Mouse (Mus musculus) liver, embryonic 12.5 days (tissue): Measurements from ENCODE around the gene Dhx34. TPM values are rescaled to one million over a fixed set of nuclear protein-coding genes. Genes with fewer than 3 reads are reported as not detected.

Experiments
- ATAC-seq: fragments of 200-750 bp; cut with Nextera tagmentation; 2 replicates; pipeline ENCODE4 v1.8.0; 2017; ENCODE audit warnings: moderate number of reproducible peaks, mild to moderate bottlenecking, moderate library complexity
- H3K27ac ChIP-seq: fragments of 300-500 bp; sonication (generic); 2 replicates; pipeline ENCODE4 v1.5.1; 2016; ENCODE audit warnings: mild to moderate bottlenecking
- H3K27me3 ChIP-seq: fragments of 300-500 bp; sonication (generic); replicated peaks from 2 replicates; pipeline ENCODE4 v1.6.1; 2016; ENCODE audit warnings: mild to moderate bottlenecking, moderate library complexity
- H3K36me3 ChIP-seq: fragments of 300-500 bp; sonication (generic); 2 replicates; pipeline ENCODE4 v1.6.1; 2016; ENCODE audit warnings: mild to moderate bottlenecking, moderate library complexity
- H3K4me1 ChIP-seq: fragments of 300-500 bp; sonication (generic); 2 replicates; pipeline ENCODE4 v1.6.1; 2016
- H3K4me2 ChIP-seq: fragments of 300-500 bp; sonication (generic); 2 replicates; pipeline ENCODE4 v1.6.1; 2016; ENCODE audit warnings: mild to moderate bottlenecking, moderate library complexity
- H3K4me3 ChIP-seq: fragments of 300-500 bp; sonication (generic); 2 replicates; pipeline ENCODE4 v1.5.1; 2016; ENCODE audit warnings: mild to moderate bottlenecking, moderate library complexity
- H3K9ac ChIP-seq: fragments of 300-500 bp; sonication (generic); 2 replicates; pipeline ENCODE4 v1.6.1; 2016; ENCODE audit warnings: mild to moderate bottlenecking, moderate library complexity
- H3K9me3 ChIP-seq: fragments of 300-500 bp; sonication (generic); replicated peaks from 2 replicates; pipeline ENCODE4 v1.6.1; 2016; ENCODE audit warnings: mild to moderate bottlenecking, moderate library complexity
- WGBS: fragments of 180-500 bp; shearing (Covaris S2); methylation state at CpG from one replicate; pipeline ENCODE4 v1.1.7; 2016; ENCODE audit not compliant: insufficient replicate concordance; 5-methylcytosine and 5-hydroxymethylcytosine counted together
- polyA plus RNA-seq: library from polyadenylated mRNA; unstranded; fragments of >200 nt; fragmentation: Nextera tagmentation; extraction: Ambion mirVana; gene quantifications from 2 replicates; pipeline ENCODE4 v1.2.1, GENCODE M21; 2016

Dhx34 gene
- polyA plus RNA-seq, 1 experiment from 2014 or later, result 9.5 TPM

- Histone ChIP-seq H3K9me3 (no peaks in the 10 kb centered on the region), H3K27me3 (no peaks in the 10 kb centered on the region), H3K9ac (no peak overlapping the region), H3K4me3 (no peak overlapping the region), H3K36me3 (peaks cover 87% of the 10 kb centered on the region), H3K27ac (no peak overlapping the region), H3K4me2 (no peak overlapping the region), H3K4me1 (no peaks in the 10 kb centered on the region; the same call in 1 of the 2 replicates)
- 83% methylated on average over 21 of the region's 21 CpGs for WGBS
- no peak for ATAC-seq
Measured at GRCm38 (mm10) chr7:16208781-16209665, 12.8 kb downstream of the Dhx34 start.

GRCm38 (mm10) chr7:16207496-16207895 lies 14.3 kb downstream of the Dhx34 start:
- ATAC-seq, result no peak; the same call in 1 of the 2 replicates
- H3K4me1 ChIP-seq, result no peaks in the 10 kb centered on the region
- H3K4me2 ChIP-seq, result no peak overlapping the region
- no peaks in the 10 kb centered on the region for H3K9me3 ChIP-seq
- peaks cover 87% of the 10 kb centered on the region for H3K36me3 ChIP-seq
- no peak overlapping the region for H3K9ac ChIP-seq
- no peak overlapping the region for H3K4me3 ChIP-seq
- no peaks in the 10 kb centered on the region for H3K27me3 ChIP-seq
- no peak overlapping the region for H3K27ac ChIP-seq
- WGBS, result 74% methylated on average over 10 of the region's 10 CpGs

- Histone ChIP-seq H3K9me3 (no peaks in the 10 kb centered on the region), H3K4me1 (no peaks in the 10 kb centered on the region), H3K27me3 (no peaks in the 10 kb centered on the region), H3K9ac (no peak overlapping the region), H3K4me2 (no peak overlapping the region), H3K27ac (no peak overlapping the region), H3K4me3 (no peak overlapping the region), H3K36me3 (peaks cover 89% of the 10 kb centered on the region)
- WGBS, result 74% methylated on average over 7 of the region's 7 CpGs
- no peak for ATAC-seq
Measured at GRCm38 (mm10) chr7:16207076-16207475, 14.8 kb downstream of the Dhx34 start.

- 54% methylated on average over 9 of the region's 9 CpGs for WGBS
- Histone ChIP-seq H3K4me1 (no peaks in the 10 kb centered on the region), H3K27ac (no peak overlapping the region), H3K4me3 (no peak overlapping the region), H3K27me3 (no peaks in the 10 kb centered on the region), H3K9me3 (no peaks in the 10 kb centered on the region), H3K4me2 (no peak overlapping the region), H3K9ac (no peak overlapping the region), H3K36me3 (peaks cover 89% of the 10 kb centered on the region)
- ATAC-seq, result no peak
Measured at GRCm38 (mm10) chr7:16204791-16205190, 17.0 kb downstream of the Dhx34 start.

GRCm38 (mm10) chr7:16203505-16203903 lies 18.3 kb downstream of the Dhx34 start:
- Histone ChIP-seq H3K4me3 (no peak overlapping the region), H3K36me3 (peaks cover 90% of the 10 kb centered on the region), H3K4me2 (no peak overlapping the region), H3K27me3 (no peaks in the 10 kb centered on the region), H3K9ac (no peak overlapping the region), H3K27ac (no peak overlapping the region), H3K9me3 (no peaks in the 10 kb centered on the region), H3K4me1 (no peaks in the 10 kb centered on the region)
- WGBS, result 87% methylated on average over 13 of the region's 13 CpGs
- no peak for ATAC-seq

GRCm38 (mm10) chr7:16202756-16203504 lies 18.9 kb downstream of the Dhx34 start:
- ATAC-seq, result no peak
- WGBS, result 79% methylated on average over 15 of the region's 15 CpGs
- no peak overlapping the region for H3K27ac ChIP-seq
- H3K4me2 ChIP-seq, result no peak overlapping the region
- H3K36me3 ChIP-seq, result peaks cover 94% of the 10 kb centered on the region
- H3K9me3 ChIP-seq, result no peaks in the 10 kb centered on the region
- no peak overlapping the region for H3K4me3 ChIP-seq
- H3K9ac ChIP-seq, result no peak overlapping the region
- H3K4me1 ChIP-seq, result no peaks in the 10 kb centered on the region
- no peaks in the 10 kb centered on the region for H3K27me3 ChIP-seq

- H3K4me3 ChIP-seq, result no peak overlapping the region
- H3K27ac ChIP-seq, result no peak overlapping the region
- peaks cover 93% of the 10 kb centered on the region for H3K36me3 ChIP-seq
- no peaks in the 10 kb centered on the region for H3K27me3 ChIP-seq
- H3K9me3 ChIP-seq, result no peaks in the 10 kb centered on the region
- no peak overlapping the region for H3K9ac ChIP-seq
- H3K4me1 ChIP-seq, result no peaks in the 10 kb centered on the region
- 26% methylated on average over 6 of the region's 6 CpGs for WGBS
- H3K4me2 ChIP-seq, result no peak overlapping the region
- ATAC-seq, result no peak
Measured at GRCm38 (mm10) chr7:16201136-16201535, 20.7 kb downstream of the Dhx34 start.

GRCm38 (mm10) chr7:16198540-16198939 lies 23.3 kb downstream of the Dhx34 start:
- ATAC-seq, result no peak
- H3K36me3 ChIP-seq, result peaks cover 67% of the 10 kb centered on the region
- no peak overlapping the region for H3K4me3 ChIP-seq
- no peak overlapping the region for H3K4me2 ChIP-seq
- H3K9ac ChIP-seq, result no peak overlapping the region
- H3K27me3 ChIP-seq, result no peaks in the 10 kb centered on the region
- H3K4me1 ChIP-seq, result no peaks in the 10 kb centered on the region
- WGBS, result 76% methylated on average over 11 of the region's 11 CpGs
- H3K9me3 ChIP-seq, result no peaks in the 10 kb centered on the region
- no peak overlapping the region for H3K27ac ChIP-seq

GRCm38 (mm10) chr7:16197166-16197565 lies 24.7 kb downstream of the Dhx34 start:
- H3K9ac ChIP-seq, result no peak overlapping the region
- peaks cover 54% of the 10 kb centered on the region for H3K36me3 ChIP-seq
- H3K9me3 ChIP-seq, result no peaks in the 10 kb centered on the region
- H3K4me1 ChIP-seq, result no peaks in the 10 kb centered on the region
- WGBS, result 67% methylated on average over 5 of the region's 5 CpGs
- H3K27ac ChIP-seq, result no peak overlapping the region
- no peak overlapping the region for H3K4me2 ChIP-seq
- ATAC-seq, result no peak
- H3K27me3 ChIP-seq, result no peaks in the 10 kb centered on the region
- no peak overlapping the region for H3K4me3 ChIP-seq

GRCm38 (mm10) chr7:16196616-16197015 lies 25.2 kb downstream of the Dhx34 start:
- ATAC-seq, result no peak
- Histone ChIP-seq H3K27ac (no peak overlapping the region), H3K9ac (no peak overlapping the region), H3K4me3 (no peak overlapping the region), H3K9me3 (no peaks in the 10 kb centered on the region), H3K4me1 (no peaks in the 10 kb centered on the region), H3K4me2 (no peak overlapping the region), H3K27me3 (0 out of 2 replicates have a peak, but pooled peaks cover 4% of the 10 kb centered on the region), H3K36me3 (peaks cover 48% of the 10 kb centered on the region)
- WGBS, result 59% methylated on average over 6 of the region's 6 CpGs

GRCm38 (mm10) chr7:16193702-16194101 lies 28.1 kb downstream of the Dhx34 start:
- 38% methylated on average over 3 of the region's 3 CpGs for WGBS
- Histone ChIP-seq H3K4me3 (no peak overlapping the region), H3K4me2 (no peak overlapping the region), H3K9ac (no peak overlapping the region), H3K27me3 (peaks cover 25% of the 10 kb centered on the region), H3K4me1 (no peaks in the 10 kb centered on the region), H3K9me3 (no peaks in the 10 kb centered on the region), H3K36me3 (peaks cover 22% of the 10 kb centered on the region), H3K27ac (no peak overlapping the region)
- no peak for ATAC-seq

GRCm38 (mm10) chr7:16192315-16192714 lies 29.5 kb downstream of the Dhx34 start:
- H3K9ac ChIP-seq, result no peak overlapping the region
- peaks cover 28% of the 10 kb centered on the region for H3K27me3 ChIP-seq
- H3K9me3 ChIP-seq, result no peaks in the 10 kb centered on the region
- H3K4me1 ChIP-seq, result no peaks in the 10 kb centered on the region
- peak; percentile 36; the same call in 1 of the 2 replicates for ATAC-seq
- WGBS, result 19% methylated on average over 5 of the region's 5 CpGs
- no peak overlapping the region for H3K4me2 ChIP-seq
- peaks cover 8% of the 10 kb centered on the region; the same call in 1 of the 2 replicates for H3K36me3 ChIP-seq
- no peak overlapping the region for H3K27ac ChIP-seq
- H3K4me3 ChIP-seq, result no peak overlapping the region
